In genomic region chr8:57488312-57488765, GRCm38 (mm10) we compare ENCODE assay signal across 8 mouse cellular contexts. TPM values are rescaled to one million over a fixed set of nuclear protein-coding genes. Genes with fewer than 3 reads are reported as not detected.
A peak's percentile ranks its signal among the peaks of the same experiment; 100 is the strongest.
DNase-seq lines count a peak whose midpoint lies in the region; ATAC-seq lines count a peak whose summit lies in the region.

No protein-coding gene starts in this region.

- peak; percentile 70 to 88 for DNase-seq in adrenal gland, adult (ENCODE audit: inconsistent age in 2 of 2, low spot score in 1 of 2)
- DNase-seq in adrenal gland, postnatal 4 days (ENCODE audit: low spot score in 2 of 2) = no peak
- peak; percentile 68 to 72 for DNase-seq in cerebellum, postnatal 14 days
- peak; percentile 49 for DNase-seq in gastrocnemius, adult 18-20 months (ENCODE audit: low spot score)
- DNase-seq in left cerebral cortex, postnatal 25 days (ENCODE audit: low spot score in 2 of 2) = peak; percentile 43 to 46
- peak; percentile 56 for DNase-seq in skeletal muscle tissue, adult 2 months (ENCODE audit: low read depth, low spot score)

- peak overlapping the region; percentile 81 for H3K4me2 ChIP-seq in hindbrain, embryonic 16.5 days (ENCODE audit: low read length)

- ATAC-seq in hindbrain, embryonic 16.5 days = peak; percentile 40
- ATAC-seq in megakaryocyte-erythroid progenitor cell, adult 5-6 weeks (replicated peaks; ENCODE audit: low FRiP score, low TSS enrichment, poor library complexity, severe bottlenecking) = peak; percentile 56

- H3K9me3 ChIP-seq in hindbrain, embryonic 16.5 days (ENCODE audit: control insufficient read depth, low read length) = no peaks in the 10 kb centered on the region

- H3K27ac ChIP-seq in hindbrain, embryonic 16.5 days (ENCODE audit: low read depth, low read length) = peak overlapping the region; percentile 96

- H3K27me3 ChIP-seq in hindbrain, embryonic 16.5 days (replicated peaks; ENCODE audit: control insufficient read depth, insufficient read depth, low read length) = no peaks in the 10 kb centered on the region

- H3K4me3 ChIP-seq in hindbrain, embryonic 16.5 days (ENCODE audit: low read length) = peak overlapping the region; percentile 96

- intact Hi-C loops in left cerebral cortex, postnatal 25 days (cut with DNase I) = loop anchor here (5.0 kb wide), 1 partner anchor 39 kb away; no protein-coding TSS in a partner anchor

- WGBS in hindbrain, embryonic 16.5 days = under 1% methylated on average over 25 of the region's 25 CpGs

- peaks cover 6% of the 10 kb centered on the region for H3K4me1 ChIP-seq in hindbrain, embryonic 16.5 days (ENCODE audit: control insufficient read depth, insufficient read depth, low read depth, low read length)

- H3K36me3 ChIP-seq in hindbrain, embryonic 16.5 days (ENCODE audit: control insufficient read depth, insufficient read depth, low read length) = no peaks in the 10 kb centered on the region

- peak overlapping the region; percentile 65 for H3K9ac ChIP-seq in hindbrain, embryonic 16.5 days (ENCODE audit: low read depth, low read length)

RNA-seq across cellular contexts. Expression of gene Sap30, which starts 0.7 kb away (rescaled TPM):
- 10 to 100 TPM; 15.6 to 15.9 TPM for total RNA-seq in adrenal gland, postnatal 4 days (2021)
- 10 to 100 TPM in 1 of 2 experiments, 1 to 10 TPM in 1; 6.7 to 14.4 TPM for total RNA-seq in gastrocnemius, adult 18-20 months (2021)
- 20.7 and 22.9 TPM in 2 replicates for polyA plus RNA-seq in hindbrain, embryonic 16.5 days (2015; fragmentation: Nextera tagmentation; extraction: Ambion mirVana)
- total RNA-seq in left cerebral cortex, postnatal 25 days (2021) = 1 to 10 TPM; 8.3 to 8.6 TPM
- total RNA-seq in megakaryocyte-erythroid progenitor cell, adult 5-6 weeks (2014; fragmentation: Nextera tagmentation) = 18.0 and 22.8 TPM in 2 replicates
- total RNA-seq in megakaryocyte-erythroid progenitor cell, adult 5-6 weeks (2017) = 83.8 and 89.2 TPM in 2 replicates

RNA-seq across cellular contexts. Expression of gene Hmgb2, which starts 23.4 kb away (rescaled TPM):
- 100 to 1,000 TPM; 172 to 189 TPM for total RNA-seq in adrenal gland, postnatal 4 days (2021)
- total RNA-seq in gastrocnemius, adult 18-20 months (2021) = 1 to 10 TPM; 2.8 to 5.0 TPM
- polyA plus RNA-seq in hindbrain, embryonic 16.5 days (2015; fragmentation: Nextera tagmentation; extraction: Ambion mirVana) = 65.0 and 67.4 TPM in 2 replicates
- total RNA-seq in left cerebral cortex, postnatal 25 days (2021) = 1 to 10 TPM; 2.4 to 5.5 TPM
- 452 and 588 TPM in 2 replicates for total RNA-seq in megakaryocyte-erythroid progenitor cell, adult 5-6 weeks (2014; fragmentation: Nextera tagmentation)
- total RNA-seq in megakaryocyte-erythroid progenitor cell, adult 5-6 weeks (2017) = 396 and 475 TPM in 2 replicates

RNA-seq across cellular contexts. Expression of gene Scrg1, which starts 32.6 kb away (rescaled TPM):
- total RNA-seq in adrenal gland, postnatal 4 days (2021) = 1 to 10 TPM; 1.5 to 1.9 TPM
- not detected for total RNA-seq in gastrocnemius, adult 18-20 months (2021)
- polyA plus RNA-seq in hindbrain, embryonic 16.5 days (2015; fragmentation: Nextera tagmentation; extraction: Ambion mirVana) = 13.7 and 24.4 TPM in 2 replicates
- total RNA-seq in left cerebral cortex, postnatal 25 days (2021) = 10 to 100 TPM; 44.5 to 54.1 TPM
- total RNA-seq in megakaryocyte-erythroid progenitor cell, adult 5-6 weeks (2014; fragmentation: Nextera tagmentation) = not detected in 2 replicates
- not detected in 2 replicates for total RNA-seq in megakaryocyte-erythroid progenitor cell, adult 5-6 weeks (2017)

Comparison
In these comparisons a context has a peak if more than half of its experiments do, and no peak if none do; other contexts are left out.
1. DNase-seq: peak in adrenal gland, adult (2 of 2), cerebellum, postnatal 14 days (2 of 2), gastrocnemius, adult 18-20 months (single experiment), left cerebral cortex, postnatal 25 days (2 of 2) and skeletal muscle tissue, adult 2 months (single experiment); none in adrenal gland, postnatal 4 days (0 of 2).
2. RNA of gene Hmgb2, which starts 23.4 kb away (total RNA-seq): 396 to 588 TPM in megakaryocyte-erythroid progenitor cell, adult 5-6 weeks and 172 to 189 TPM in adrenal gland, postnatal 4 days; 2.4 to 5.5 TPM in left cerebral cortex, postnatal 25 days and 2.8 to 5.0 TPM in gastrocnemius, adult 18-20 months; every median in the first group is over 10 times any median in the second.
3. RNA of gene Scrg1, which starts 32.6 kb away (total RNA-seq): 44.5 to 54.1 TPM in left cerebral cortex, postnatal 25 days; 1.5 to 1.9 TPM in adrenal gland, postnatal 4 days, not detected in gastrocnemius, adult 18-20 months and not detected in megakaryocyte-erythroid progenitor cell, adult 5-6 weeks; every median in the first group is over 10 times any median in the second.